Mouse (Mus musculus) hematopoietic stem cell, adult 5-6 weeks (primary cell): ENCODE results near the gene Art4. TPM values are rescaled to one million over a fixed set of nuclear protein-coding genes. Genes with fewer than 3 reads are reported as not detected.
"Not testable (repeated sequence)": the region's sequence is repeated elsewhere in the genome, so short reads cannot be mapped to it uniquely, and the experiment has no call there.

Experiments
- ATAC-seq, 2 experiments: fragments of 125-278 bp in 1 of 2; replicated peaks in 1 of 2; 2 replicates each; pipeline ENCODE4 v1.8.0; 2016 to 2017; ENCODE audit warnings: inconsistent platforms in 2 of 2, mild to moderate bottlenecking in 2 of 2, moderate number of reproducible peaks in 2 of 2, low read depth in 1 of 2, moderate TSS enrichment in 1 of 2; ENCODE audit not compliant: low FRiP score in 2 of 2, poor library complexity in 2 of 2, severe bottlenecking in 2 of 2, insufficient read depth in 1 of 2, low TSS enrichment in 1 of 2
- total RNA-seq: library from RNA; stranded (forward); fragments of 172-1452, 232-1000 nt; gene quantifications from 2 replicates; pipeline ENCODE4 v1.2.3, GENCODE M21; 2017

Art4 gene
- 28.5 and 34.5 TPM in 2 replicates for total RNA-seq

GRCm38 (mm10) chr6:136857186-136857872 lies at the start of gene Art4:
TSS of gene Art4 (minus strand) at chr6:136857733.
- ATAC-seq = peak; percentile 29 to 52

GRCm38 (mm10) chr6:136906937-136907293 lies 49.4 kb upstream of the Art4 start:
- ATAC-seq = no peak

GRCm38 (mm10) chr6:136906283-136906936 lies 48.9 kb upstream of the Art4 start:
- ATAC-seq = no peak

- ATAC-seq = no peak
These were observed 46.4 kb upstream of the Art4 start for GRCm38 (mm10) chr6:136903885-136904470.

- no peak for ATAC-seq
These were observed 45.0 kb upstream of the Art4 start for GRCm38 (mm10) chr6:136902527-136902926.

GRCm38 (mm10) chr6:136901010-136901409 lies 43.5 kb upstream of the Art4 start:
- no peak; a peak in 1 of 4 replicates for ATAC-seq

GRCm38 (mm10) chr6:136900369-136901009 lies 43.0 kb upstream of the Art4 start:
- ATAC-seq = peak; percentile 60 to 68

- ATAC-seq = 0 out of 4 replicates have a peak, but pooled peaks of 1 of the 2 experiments have one; percentile 34
These were observed 41.4 kb upstream of the Art4 start for GRCm38 (mm10) chr6:136898954-136899353.

GRCm38 (mm10) chr6:136898222-136898621 lies 40.7 kb upstream of the Art4 start:
- no peak for ATAC-seq

- no peak for ATAC-seq
These were observed 40.3 kb upstream of the Art4 start for GRCm38 (mm10) chr6:136897789-136898188.

- no peak for ATAC-seq
These were observed 37.2 kb upstream of the Art4 start for GRCm38 (mm10) chr6:136894532-136895339.

GRCm38 (mm10) chr6:136892002-136892401 lies 34.5 kb upstream of the Art4 start:
- no peak for ATAC-seq

GRCm38 (mm10) chr6:136889554-136889953 lies 32.0 kb upstream of the Art4 start:
- no peak for ATAC-seq

- no peak for ATAC-seq
These were observed 31.5 kb upstream of the Art4 start for GRCm38 (mm10) chr6:136889067-136889466.

GRCm38 (mm10) chr6:136887854-136888253 lies 30.3 kb upstream of the Art4 start:
- no peak for ATAC-seq

GRCm38 (mm10) chr6:136884766-136885165 lies 27.2 kb upstream of the Art4 start:
- not testable (repeated sequence) for ATAC-seq

- no peak for ATAC-seq
These were observed 26.4 kb upstream of the Art4 start for GRCm38 (mm10) chr6:136883961-136884360.
